Mouse (Mus musculus) adrenal gland (tissue): ENCODE results near the gene Ccdc12.

Experiments
- microRNA-seq, 2 experiments: library from miRNA; unstranded; fragments of <30 nt; microRNA quantifications; one replicate each; pipeline ENCODE4; 2019

The Ccdc12 gene

Small RNAs within 50 kb of the gene (microRNA-seq; reads per million reads assigned to microRNA genes)
- 0 to 0.49 reads per million in 2 experiments for gene Mir8107
